Mouse (Mus musculus) erythroblast, embryonic 14.5 days (primary cell): ENCODE measurements around the gene Smtn. TPM values are rescaled to one million over a fixed set of nuclear protein-coding genes. Genes with fewer than 3 reads are reported as not detected.

Source experiments
- H3K27me3 ChIP-seq: 2 replicates; pipeline ENCODE4 v1.6.1; 2012; ENCODE audit warnings: inconsistent platforms; ENCODE audit not compliant: control insufficient read depth
- H3K36me3 ChIP-seq: 2 replicates; pipeline ENCODE4 v1.6.1; 2012; ENCODE audit warnings: mild to moderate bottlenecking, inconsistent platforms; ENCODE audit not compliant: control insufficient read depth
- H3K4me1 ChIP-seq: 2 replicates; pipeline ENCODE4 v1.6.1; 2012; ENCODE audit warnings: inconsistent platforms; ENCODE audit not compliant: control insufficient read depth
- H3K4me3 ChIP-seq: replicated peaks from 2 replicates; pipeline ENCODE3; 2012; ENCODE audit warnings: moderate library complexity, mild to moderate bottlenecking, inconsistent platforms
- H3K9me3 ChIP-seq: 2 replicates; pipeline ENCODE4 v1.6.1; 2012; ENCODE audit warnings: low read length, inconsistent platforms, mixed read lengths; ENCODE audit not compliant: control insufficient read depth
- GATA1 ChIP-seq: IDR thresholded peaks from 2 replicates; pipeline ENCODE4 v1.6.1; 2012; ENCODE audit warnings: low read length, inconsistent platforms, mixed read lengths
- TAL1 ChIP-seq: IDR thresholded peaks from 3 replicates; pipeline ENCODE4 v1.6.1; 2012; ENCODE audit warnings: low read length, inconsistent platforms, mixed read lengths
- polyA plus RNA-seq: library from polyadenylated mRNA; stranded (reverse); fragments of >175 nt; gene quantifications from 2 replicates; pipeline ENCODE4 v1.2.3, GENCODE M21; 2012

The Smtn gene
- polyA plus RNA-seq, 1 experiment = 0.65 TPM

GRCm38 (mm10) chr11:3509181-3510085 lies 31.0 kb downstream of the Smtn start:
- Histone ChIP-seq H3K27me3 (0 out of 2 replicates have a peak, but pooled peaks cover under 1% of the 10 kb centered on the region), H3K4me1 (peaks cover 7% of the 10 kb centered on the region), H3K36me3 (no peaks in the 10 kb centered on the region), H3K4me3 (no peak overlapping the region), H3K9me3 (no peaks in the 10 kb centered on the region)
- no peak for TF ChIP-seq TAL1

- Histone ChIP-seq H3K4me3 (no peak overlapping the region), H3K4me1 (peaks cover 4% of the 10 kb centered on the region), H3K27me3 (no peaks in the 10 kb centered on the region), H3K36me3 (no peaks in the 10 kb centered on the region), H3K9me3 (no peaks in the 10 kb centered on the region)
- TF ChIP-seq TAL1 (no peak), GATA1 (no peak)
Measured at GRCm38 (mm10) chr11:3508226-3508625, 32.2 kb downstream of the Smtn start.

GRCm38 (mm10) chr11:3503755-3504693 lies 36.4 kb downstream of the Smtn start:
- TF ChIP-seq TAL1 = no peak
- no peak for TF ChIP-seq GATA1
- no peaks in the 10 kb centered on the region for H3K9me3 ChIP-seq
- no peak overlapping the region for H3K4me3 ChIP-seq
- no peaks in the 10 kb centered on the region for H3K4me1 ChIP-seq
- no peaks in the 10 kb centered on the region; the same call in 1 of the 2 replicates for H3K27me3 ChIP-seq
- no peaks in the 10 kb centered on the region for H3K36me3 ChIP-seq

- TF ChIP-seq TAL1 (no peak), GATA1 (no peak)
- Histone ChIP-seq H3K36me3 (no peaks in the 10 kb centered on the region), H3K4me1 (no peaks in the 10 kb centered on the region), H3K27me3 (no peaks in the 10 kb centered on the region; the same call in 1 of the 2 replicates), H3K4me3 (no peak overlapping the region), H3K9me3 (no peaks in the 10 kb centered on the region)
Measured at GRCm38 (mm10) chr11:3502459-3503072, 37.8 kb downstream of the Smtn start.

GRCm38 (mm10) chr11:3502057-3502456 lies 38.4 kb downstream of the Smtn start:
- no peak overlapping the region for H3K4me3 ChIP-seq
- no peak for TF ChIP-seq GATA1
- no peak for TF ChIP-seq TAL1
- no peaks in the 10 kb centered on the region; the same call in 1 of the 2 replicates for H3K27me3 ChIP-seq
- no peaks in the 10 kb centered on the region for H3K4me1 ChIP-seq
- no peaks in the 10 kb centered on the region for H3K36me3 ChIP-seq
- no peaks in the 10 kb centered on the region for H3K9me3 ChIP-seq

GRCm38 (mm10) chr11:3497296-3497695 lies 43.1 kb downstream of the Smtn start:
- TF ChIP-seq GATA1 (no peak), TAL1 (no peak; the same call in 2 of the 3 replicates)

GRCm38 (mm10) chr11:3496756-3497155 lies 43.7 kb downstream of the Smtn start:
- no peaks in the 10 kb centered on the region for H3K27me3 ChIP-seq
- no peaks in the 10 kb centered on the region for H3K36me3 ChIP-seq
- no peaks in the 10 kb centered on the region for H3K4me1 ChIP-seq
- H3K9me3 ChIP-seq = no peaks in the 10 kb centered on the region
- no peak for TF ChIP-seq TAL1
- H3K4me3 ChIP-seq = no peak overlapping the region

More at GRCm38 (mm10) chr11:3497296-3497695, 43.1 kb downstream of the Smtn start:
- Histone ChIP-seq H3K36me3 (no peaks in the 10 kb centered on the region), H3K27me3 (no peaks in the 10 kb centered on the region), H3K4me3 (no peak overlapping the region), H3K9me3 (no peaks in the 10 kb centered on the region), H3K4me1 (no peaks in the 10 kb centered on the region)

GRCm38 (mm10) chr11:3495496-3495895 lies 44.9 kb downstream of the Smtn start:
- no peak overlapping the region for H3K4me3 ChIP-seq
- no peaks in the 10 kb centered on the region for H3K36me3 ChIP-seq
- H3K27me3 ChIP-seq = no peaks in the 10 kb centered on the region
- H3K9me3 ChIP-seq = no peaks in the 10 kb centered on the region
- TF ChIP-seq TAL1 (no peak), GATA1 (no peak)
- H3K4me1 ChIP-seq = no peaks in the 10 kb centered on the region
